Mouse (Mus musculus) thymus, postnatal 0 days (tissue): ENCODE data around the gene Mylpf. TPM values are rescaled to one million over a fixed set of nuclear protein-coding genes. Genes with fewer than 3 reads are reported as not detected.
A peak's percentile ranks its signal among the peaks of the same experiment; 100 is the strongest.
"Not testable (repeated sequence)": the region's sequence is repeated elsewhere in the genome, so short reads cannot be mapped to it uniquely, and the experiment has no call there.

Source experiments
- DNase-seq: peaks from one replicate; pipeline ENCODE4 v3.0.0-alpha.2; 2015; ENCODE audit warnings: low spot score
- polyA plus RNA-seq: library from polyadenylated mRNA; unstranded; fragments of >200 nt; fragmentation: Nextera tagmentation; extraction: Ambion mirVana; gene quantifications from 2 replicates; pipeline ENCODE4 v1.2.1, GENCODE M21; 2015

Mylpf gene
- polyA plus RNA-seq, 1 experiment from 2014 or later = 67.7 TPM

GRCm38 (mm10) chr7:127225147-127225995 lies 16.7 kb downstream of the Mylpf start:
- DNase-seq = no peak

- peak; percentile 90 for DNase-seq
Observed at GRCm38 (mm10) chr7:127228615-127229303, 20.1 kb downstream of the Mylpf start.

- no peak for DNase-seq
Observed at GRCm38 (mm10) chr7:127231376-127231775, 22.7 kb downstream of the Mylpf start.

GRCm38 (mm10) chr7:127231826-127232621 lies 23.3 kb downstream of the Mylpf start:
- DNase-seq = no peak

- DNase-seq = peak; percentile 87
Observed at GRCm38 (mm10) chr7:127232622-127233367, 24.1 kb downstream of the Mylpf start, which contains the start of the genes Zfp553 and Sept1. Gene Zfp553, plus strand, starts transcription at chr7:127233061. Gene Sept1, minus strand, starts transcription at chr7:127233130.

GRCm38 (mm10) chr7:127233368-127233749 lies 24.7 kb downstream of the Mylpf start:
- DNase-seq = no peak

- DNase-seq = no peak
Observed at GRCm38 (mm10) chr7:127233765-127234164, 25.1 kb downstream of the Mylpf start.

GRCm38 (mm10) chr7:127234777-127235176 lies 26.1 kb downstream of the Mylpf start:
- DNase-seq = no peak

GRCm38 (mm10) chr7:127243361-127243867 lies 34.7 kb downstream of the Mylpf start:
- DNase-seq = no peak

- DNase-seq = peak; percentile 92
Observed at GRCm38 (mm10) chr7:127243870-127244657, 35.4 kb downstream of the Mylpf start, which contains the start of gene Zfp771. Gene Zfp771, plus strand, starts transcription at chr7:127244274.

- no peak for DNase-seq
Observed at GRCm38 (mm10) chr7:127244658-127245510, 36.2 kb downstream of the Mylpf start.

- DNase-seq = not testable (repeated sequence)
Observed at GRCm38 (mm10) chr7:127250511-127250910, 41.8 kb downstream of the Mylpf start.

GRCm38 (mm10) chr7:127252414-127252813 lies 43.7 kb downstream of the Mylpf start:
- DNase-seq = peak; percentile 68

- DNase-seq = no peak
Observed at GRCm38 (mm10) chr7:127253341-127253740, 44.7 kb downstream of the Mylpf start.

GRCm38 (mm10) chr7:127253821-127254769 lies 45.4 kb downstream of the Mylpf start:
- peak; percentile 99 for DNase-seq

GRCm38 (mm10) chr7:127255008-127255407 lies 46.3 kb downstream of the Mylpf start:
- no peak for DNase-seq

- no peak for DNase-seq
Observed at GRCm38 (mm10) chr7:127255965-127256364, 47.3 kb downstream of the Mylpf start.

GRCm38 (mm10) chr7:127256518-127256917 lies 47.8 kb downstream of the Mylpf start:
- DNase-seq = no peak
